Mouse (Mus musculus): Measurements from ENCODE around the gene Hfm1. TPM values are rescaled to one million over a fixed set of nuclear protein-coding genes. Genes with fewer than 3 reads are reported as not detected.
A peak's percentile ranks its signal among the peaks of the same experiment; 100 is the strongest.

The Hfm1 gene
- total RNA-seq, 1 experiment, result 1.2 TPM

GRCm38 (mm10) chr5:106801215-106801863, 124.8 kb downstream of the Hfm1 start:
- Histone ChIP-seq H3K27ac (ENCODE audit: insufficient read depth, low read depth, low read length, poor library complexity, severe bottlenecking) (no peak overlapping the region), H3K4me1 (ENCODE audit: control insufficient read depth in 2 of 2, insufficient read depth in 2 of 2, low read length in 2 of 2, poor library complexity in 1 of 2) (no peaks in the 10 kb centered on the region)
- DNase-seq (ENCODE audit: low read depth, low spot score), result no peak

GRCm38 (mm10) chr5:106797896-106798295, 128.2 kb downstream of the Hfm1 start:
- no peaks in the 10 kb centered on the region for H3K9me3 ChIP-seq (ENCODE audit: control insufficient read depth, insufficient read depth, low read depth, low read length)
- no peak overlapping the region for H3K9ac ChIP-seq (ENCODE audit: insufficient read depth, low read depth, low read length, poor library complexity, severe bottlenecking)
- no peak overlapping the region for H3K27ac ChIP-seq (ENCODE audit: insufficient read depth, low read depth, low read length, poor library complexity, severe bottlenecking)
- no peaks in the 10 kb centered on the region for H3K4me1 ChIP-seq (ENCODE audit: control insufficient read depth in 2 of 2, insufficient read depth in 2 of 2, low read length in 2 of 2, poor library complexity in 1 of 2)
- H3K4me3 ChIP-seq (ENCODE audit: insufficient read depth in 1 of 2, low read depth in 1 of 2, low read length in 2 of 2, poor library complexity in 1 of 2, severe bottlenecking in 1 of 2), result no peak overlapping the region
- TF ChIP-seq ZNF384 (IDR thresholded peaks at IDR 0.05; ENCODE audit: low read depth, low read length) (no peak), MAFK (IDR thresholded peaks at IDR 0.05; ENCODE audit: insufficient read depth, low read depth, low read length) (no peak), HCFC1 (IDR thresholded peaks at IDR 0.05; ENCODE audit: borderline replicate concordance, insufficient read depth, low read length) (no peak), ZC3H11A (IDR thresholded peaks at IDR 0.05; ENCODE audit: borderline replicate concordance, low read depth, low read length) (no peak), CHD2 (IDR thresholded peaks at IDR 0.05; ENCODE audit: low read depth, low read length) (no peak)
- no peaks in the 10 kb centered on the region for H3K36me3 ChIP-seq (ENCODE audit: control insufficient read depth, insufficient read depth, low read length, poor library complexity, severe bottlenecking)
- in situ Hi-C loops (cut with MboI; ENCODE audit: low sequenced_read_pairs in 2 of 2, unreplicated experiment in 2 of 2), result no loop called here
- no peak for DNase-seq (ENCODE audit: low read depth, low spot score)

More at GRCm38 (mm10) chr5:106801215-106801863, 124.8 kb downstream of the Hfm1 start:
- in situ Hi-C loops (cut with MboI; ENCODE audit: low sequenced_read_pairs in 2 of 2, unreplicated experiment in 2 of 2), result loop anchor here in 1 of 2 experiments (5.0 kb wide), 1 partner anchor 339 kb away; no protein-coding TSS in a partner anchor
- TF ChIP-seq CHD2 (IDR thresholded peaks at IDR 0.05; ENCODE audit: low read depth, low read length) (no peak), ZC3H11A (IDR thresholded peaks at IDR 0.05; ENCODE audit: borderline replicate concordance, low read depth, low read length) (no peak), MAFK (IDR thresholded peaks at IDR 0.05; ENCODE audit: insufficient read depth, low read depth, low read length) (no peak), HCFC1 (IDR thresholded peaks at IDR 0.05; ENCODE audit: borderline replicate concordance, insufficient read depth, low read length) (no peak), ZNF384 (IDR thresholded peaks at IDR 0.05; ENCODE audit: low read depth, low read length) (no peak)
- Histone ChIP-seq H3K9me3 (ENCODE audit: control insufficient read depth, insufficient read depth, low read depth, low read length) (no peaks in the 10 kb centered on the region), H3K4me3 (ENCODE audit: insufficient read depth in 1 of 2, low read depth in 1 of 2, low read length in 2 of 2, poor library complexity in 1 of 2, severe bottlenecking in 1 of 2) (no peak overlapping the region), H3K36me3 (ENCODE audit: control insufficient read depth, insufficient read depth, low read length, poor library complexity, severe bottlenecking) (no peaks in the 10 kb centered on the region), H3K9ac (ENCODE audit: insufficient read depth, low read depth, low read length, poor library complexity, severe bottlenecking) (no peak overlapping the region)

GRCm38 (mm10) chr5:106791241-106791572, 134.9 kb downstream of the Hfm1 start:
- H3K27ac ChIP-seq (ENCODE audit: insufficient read depth, low read depth, low read length, poor library complexity, severe bottlenecking), result no peak overlapping the region
- H3K4me3 ChIP-seq (ENCODE audit: insufficient read depth in 1 of 2, low read depth in 1 of 2, low read length in 2 of 2, poor library complexity in 1 of 2, severe bottlenecking in 1 of 2), result no peak overlapping the region
- H3K9ac ChIP-seq (ENCODE audit: insufficient read depth, low read depth, low read length, poor library complexity, severe bottlenecking), result no peak overlapping the region
- H3K36me3 ChIP-seq (ENCODE audit: control insufficient read depth, insufficient read depth, low read length, poor library complexity, severe bottlenecking), result no peaks in the 10 kb centered on the region
- TF ChIP-seq CHD2 (IDR thresholded peaks at IDR 0.05; ENCODE audit: low read depth, low read length), result no peak
- TF ChIP-seq ZC3H11A (IDR thresholded peaks at IDR 0.05; ENCODE audit: borderline replicate concordance, low read depth, low read length), result peak; percentile 69; the same call in 1 of the 2 replicates
- DNase-seq (ENCODE audit: low read depth, low spot score), result no peak
- no peaks in the 10 kb centered on the region for H3K9me3 ChIP-seq (ENCODE audit: control insufficient read depth, insufficient read depth, low read depth, low read length)
- in situ Hi-C loops (cut with MboI; ENCODE audit: low sequenced_read_pairs in 2 of 2, unreplicated experiment in 2 of 2), result no loop called here
- H3K4me1 ChIP-seq (ENCODE audit: control insufficient read depth in 2 of 2, insufficient read depth in 2 of 2, low read length in 2 of 2, poor library complexity in 1 of 2), result no peaks in the 10 kb centered on the region

GRCm38 (mm10) chr5:106790496-106791240, 135.5 kb downstream of the Hfm1 start:
- Histone ChIP-seq H3K4me1 (ENCODE audit: control insufficient read depth in 2 of 2, insufficient read depth in 2 of 2, low read length in 2 of 2, poor library complexity in 1 of 2) (no peaks in the 10 kb centered on the region), H3K9me3 (ENCODE audit: control insufficient read depth, insufficient read depth, low read depth, low read length) (no peaks in the 10 kb centered on the region), H3K27ac (ENCODE audit: insufficient read depth, low read depth, low read length, poor library complexity, severe bottlenecking) (no peak overlapping the region), H3K36me3 (ENCODE audit: control insufficient read depth, insufficient read depth, low read length, poor library complexity, severe bottlenecking) (no peaks in the 10 kb centered on the region), H3K9ac (ENCODE audit: insufficient read depth, low read depth, low read length, poor library complexity, severe bottlenecking) (no peak overlapping the region), H3K4me3 (ENCODE audit: insufficient read depth in 1 of 2, low read depth in 1 of 2, low read length in 2 of 2, poor library complexity in 1 of 2, severe bottlenecking in 1 of 2) (no peak overlapping the region)
- DNase-seq (ENCODE audit: low read depth, low spot score), result no peak
- in situ Hi-C loops (cut with MboI; ENCODE audit: low sequenced_read_pairs in 2 of 2, unreplicated experiment in 2 of 2), result no loop called here
- no peak for TF ChIP-seq CHD2 (IDR thresholded peaks at IDR 0.05; ENCODE audit: low read depth, low read length)
- TF ChIP-seq ZNF384 (IDR thresholded peaks at IDR 0.05; ENCODE audit: low read depth, low read length), result no peak
- TF ChIP-seq MAFK (IDR thresholded peaks at IDR 0.05; ENCODE audit: insufficient read depth, low read depth, low read length), result no peak
- no peak for TF ChIP-seq ZC3H11A (IDR thresholded peaks at IDR 0.05; ENCODE audit: borderline replicate concordance, low read depth, low read length)
- no peak for TF ChIP-seq HCFC1 (IDR thresholded peaks at IDR 0.05; ENCODE audit: borderline replicate concordance, insufficient read depth, low read length)

Other genes with a start within 250 kb of the Hfm1 start
- gene Zfp644, start 229.0 kb downstream of the Hfm1 start, total RNA-seq (2012; rRNA removed), result 65.6 and 73.8 TPM in 2 replicates
- gene Cdc7, start 38.0 kb upstream of the Hfm1 start, total RNA-seq (2012; rRNA removed), result 25.0 and 25.3 TPM in 2 replicates

Data from ES-E14 (cell line).